Mouse (Mus musculus): ENCODE measurements around the gene Disc1. TPM values are rescaled to one million over a fixed set of nuclear protein-coding genes. Genes with fewer than 3 reads are reported as not detected.
A peak's percentile ranks its signal among the peaks of the same experiment; 100 is the strongest.

The Disc1 gene
- polyA plus RNA-seq, 1 experiment from 2014 or later, result 0.82 TPM

DNA sequence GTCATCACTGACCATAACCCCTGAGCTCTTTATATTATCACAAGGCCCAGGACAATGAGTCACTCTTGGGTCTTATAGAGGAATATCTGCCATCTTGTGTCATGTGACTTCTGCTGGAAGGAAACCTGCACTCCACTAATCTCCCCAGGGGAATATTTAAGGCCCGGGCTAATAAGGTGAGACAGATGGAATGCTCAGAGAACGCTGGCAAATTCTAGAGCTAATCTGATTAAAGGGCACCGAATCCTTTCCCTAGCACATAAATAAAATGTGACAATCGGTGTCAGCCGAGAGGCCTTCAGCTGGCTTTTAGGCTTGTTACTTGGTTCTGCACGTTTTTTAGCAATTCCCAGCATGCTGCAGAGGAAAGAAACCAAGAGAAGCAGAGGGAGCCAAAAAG is 15.7 kb downstream of the Disc1 start:
- H3K4me2 ChIP-seq, result no peak overlapping the region
- H3K9me3 ChIP-seq (ENCODE audit: control insufficient read depth, low read length), result no peaks in the 10 kb centered on the region
- no peak for DNase-seq (ENCODE audit: low spot score)
- H3K27me3 ChIP-seq (replicated peaks; ENCODE audit: control insufficient read depth, insufficient read depth, low read length), result no peaks in the 10 kb centered on the region
- H3K9ac ChIP-seq (ENCODE audit: low read depth, low read length), result no peak overlapping the region
- H3K4me3 ChIP-seq (ENCODE audit: low read depth, low read length), result no peak overlapping the region
- WGBS, result 67% methylated on average over 6 of the region's 6 CpGs
- no peaks in the 10 kb centered on the region for H3K36me3 ChIP-seq (ENCODE audit: control insufficient read depth, insufficient read depth, low read length)
- H3K27ac ChIP-seq (ENCODE audit: low read depth, low read length), result no peak overlapping the region
- H3K4me1 ChIP-seq (replicated peaks; ENCODE audit: control insufficient read depth, insufficient read depth, low read length), result 0 out of 2 replicates have a peak, but pooled peaks cover 2% of the 10 kb centered on the region
- no peak for ATAC-seq (replicated peaks; ENCODE audit: low FRiP score)

DNA sequence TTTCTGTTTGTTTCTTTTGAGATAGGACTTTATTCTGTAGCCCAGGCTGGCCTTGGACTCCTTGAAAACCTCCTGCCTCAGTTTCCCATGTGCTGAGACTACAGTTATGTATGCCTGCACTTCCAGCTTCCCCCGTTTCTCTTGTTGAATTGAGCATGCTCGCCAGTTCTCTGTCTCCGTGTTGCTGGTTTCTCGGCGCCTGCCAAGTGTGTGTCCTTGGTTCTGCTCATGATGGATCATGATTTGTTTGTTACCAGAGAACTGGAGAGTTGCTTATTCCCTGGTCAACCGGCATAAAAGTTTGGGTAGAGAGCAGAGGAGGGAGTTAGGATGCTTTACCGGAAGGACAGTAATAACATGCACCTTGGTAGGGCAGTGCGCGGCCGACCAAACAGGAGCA is 20.1 kb downstream of the Disc1 start:
- DNase-seq (ENCODE audit: low spot score), result no peak
- Histone ChIP-seq H3K4me3 (ENCODE audit: low read depth, low read length) (no peak overlapping the region), H3K9ac (ENCODE audit: low read depth, low read length) (no peak overlapping the region), H3K4me1 (replicated peaks; ENCODE audit: control insufficient read depth, insufficient read depth, low read length) (no peaks in the 10 kb centered on the region; the same call in 1 of the 2 replicates), H3K4me2 (no peak overlapping the region), H3K27me3 (replicated peaks; ENCODE audit: control insufficient read depth, insufficient read depth, low read length) (no peaks in the 10 kb centered on the region), H3K36me3 (ENCODE audit: control insufficient read depth, insufficient read depth, low read length) (no peaks in the 10 kb centered on the region), H3K9me3 (ENCODE audit: control insufficient read depth, low read length) (no peaks in the 10 kb centered on the region), H3K27ac (ENCODE audit: low read depth, low read length) (no peak overlapping the region)
- no peak for ATAC-seq (replicated peaks; ENCODE audit: low FRiP score)
- 87% methylated on average over 10 of the region's 10 CpGs for WGBS

DNA sequence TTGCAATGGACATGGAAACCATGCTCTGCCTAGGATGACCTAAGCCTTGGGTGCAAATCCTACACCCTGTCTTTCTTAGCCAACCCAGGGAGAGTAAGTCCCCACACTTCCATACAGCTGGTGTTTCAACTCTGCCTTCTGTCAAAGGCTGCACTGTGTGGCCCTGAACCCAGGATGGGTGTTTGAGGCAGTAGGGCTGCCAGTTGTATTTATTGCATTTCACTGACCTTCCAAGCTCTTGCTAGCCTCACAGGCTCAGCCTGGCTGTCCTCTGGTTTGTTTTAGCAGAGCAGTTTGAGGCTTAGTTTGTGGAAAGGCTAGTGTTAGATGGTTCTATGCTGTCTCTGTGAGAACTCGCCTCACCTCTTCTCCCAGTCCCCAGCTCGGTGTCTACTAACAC is 20.6 kb downstream of the Disc1 start:
- DNase-seq (ENCODE audit: low spot score), result no peak
- ATAC-seq (replicated peaks; ENCODE audit: low FRiP score), result no peak
- Histone ChIP-seq H3K36me3 (ENCODE audit: control insufficient read depth, insufficient read depth, low read length) (no peaks in the 10 kb centered on the region), H3K4me3 (ENCODE audit: low read depth, low read length) (no peak overlapping the region), H3K27me3 (replicated peaks; ENCODE audit: control insufficient read depth, insufficient read depth, low read length) (no peaks in the 10 kb centered on the region), H3K9ac (ENCODE audit: low read depth, low read length) (no peak overlapping the region), H3K27ac (ENCODE audit: low read depth, low read length) (no peak overlapping the region), H3K4me2 (no peak overlapping the region), H3K9me3 (ENCODE audit: control insufficient read depth, low read length) (no peaks in the 10 kb centered on the region), H3K4me1 (replicated peaks; ENCODE audit: control insufficient read depth, insufficient read depth, low read length) (no peaks in the 10 kb centered on the region; the same call in 1 of the 2 replicates)
- 87% methylated on average over 2 of the region's 2 CpGs for WGBS

DNA sequence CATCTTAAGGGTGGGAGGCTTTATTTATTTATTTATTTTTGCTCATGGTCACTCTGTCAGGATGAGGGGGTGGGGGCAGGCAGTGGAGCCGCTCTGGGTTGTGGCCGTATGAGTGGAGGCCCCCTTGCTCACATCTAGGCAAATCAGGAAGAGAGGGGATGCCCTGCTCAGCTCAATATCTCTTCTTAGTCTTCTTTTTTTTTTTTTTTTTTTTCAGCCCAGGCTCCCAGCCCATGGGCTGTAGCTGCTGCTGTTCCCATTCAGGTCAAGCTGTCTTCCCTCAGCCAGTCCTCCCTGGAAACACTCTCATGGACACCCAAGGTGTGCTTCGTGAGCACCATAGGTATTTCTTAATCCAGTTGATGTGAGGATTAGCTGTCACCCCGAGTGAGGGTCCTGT is 21.4 kb downstream of the Disc1 start:
- Histone ChIP-seq H3K27ac (ENCODE audit: low read depth, low read length) (no peak overlapping the region), H3K36me3 (ENCODE audit: control insufficient read depth, insufficient read depth, low read length) (no peaks in the 10 kb centered on the region), H3K9ac (ENCODE audit: low read depth, low read length) (no peak overlapping the region), H3K27me3 (replicated peaks; ENCODE audit: control insufficient read depth, insufficient read depth, low read length) (no peaks in the 10 kb centered on the region), H3K4me1 (replicated peaks; ENCODE audit: control insufficient read depth, insufficient read depth, low read length) (no peaks in the 10 kb centered on the region; the same call in 1 of the 2 replicates), H3K9me3 (ENCODE audit: control insufficient read depth, low read length) (no peaks in the 10 kb centered on the region), H3K4me2 (no peak overlapping the region), H3K4me3 (ENCODE audit: low read depth, low read length) (no peak overlapping the region)
- 71% methylated on average over 4 of the region's 4 CpGs for WGBS
- ATAC-seq (replicated peaks; ENCODE audit: low FRiP score) (no peak), DNase-seq (ENCODE audit: low spot score) (no peak)

DNA sequence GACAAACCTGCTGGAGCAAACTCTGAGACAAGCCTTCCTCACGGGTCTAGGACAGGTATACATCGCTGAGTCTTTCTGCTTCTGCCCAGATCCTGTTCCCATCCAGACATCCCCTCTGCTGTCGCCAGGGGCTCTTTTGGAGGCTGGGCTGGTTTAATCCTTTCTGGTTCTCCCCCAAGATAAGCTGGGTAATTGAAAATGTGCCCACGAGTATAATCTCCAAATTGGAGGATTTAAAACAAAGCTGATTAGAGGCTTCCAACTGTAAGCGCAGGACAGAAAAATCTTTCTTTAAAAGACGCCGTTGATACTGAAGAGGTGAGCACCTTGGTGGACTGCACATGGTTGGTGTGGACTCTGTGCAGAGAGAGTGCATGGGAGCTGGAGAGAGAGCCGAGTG is 23.3 kb downstream of the Disc1 start:
- 76% methylated on average over 8 of the region's 8 CpGs for WGBS
- no peaks in the 10 kb centered on the region for H3K36me3 ChIP-seq (ENCODE audit: control insufficient read depth, insufficient read depth, low read length)
- H3K27me3 ChIP-seq (replicated peaks; ENCODE audit: control insufficient read depth, insufficient read depth, low read length), result no peaks in the 10 kb centered on the region
- no peak overlapping the region for H3K4me2 ChIP-seq
- no peak for ATAC-seq (replicated peaks; ENCODE audit: low FRiP score)
- no peak for DNase-seq (ENCODE audit: low spot score)
- H3K9me3 ChIP-seq (ENCODE audit: control insufficient read depth, low read length), result no peaks in the 10 kb centered on the region
- H3K4me3 ChIP-seq (ENCODE audit: low read depth, low read length), result no peak overlapping the region
- no peaks in the 10 kb centered on the region; the same call in 1 of the 2 replicates for H3K4me1 ChIP-seq (replicated peaks; ENCODE audit: control insufficient read depth, insufficient read depth, low read length)
- no peak overlapping the region for H3K9ac ChIP-seq (ENCODE audit: low read depth, low read length)
- H3K27ac ChIP-seq (ENCODE audit: low read depth, low read length), result no peak overlapping the region

DNA sequence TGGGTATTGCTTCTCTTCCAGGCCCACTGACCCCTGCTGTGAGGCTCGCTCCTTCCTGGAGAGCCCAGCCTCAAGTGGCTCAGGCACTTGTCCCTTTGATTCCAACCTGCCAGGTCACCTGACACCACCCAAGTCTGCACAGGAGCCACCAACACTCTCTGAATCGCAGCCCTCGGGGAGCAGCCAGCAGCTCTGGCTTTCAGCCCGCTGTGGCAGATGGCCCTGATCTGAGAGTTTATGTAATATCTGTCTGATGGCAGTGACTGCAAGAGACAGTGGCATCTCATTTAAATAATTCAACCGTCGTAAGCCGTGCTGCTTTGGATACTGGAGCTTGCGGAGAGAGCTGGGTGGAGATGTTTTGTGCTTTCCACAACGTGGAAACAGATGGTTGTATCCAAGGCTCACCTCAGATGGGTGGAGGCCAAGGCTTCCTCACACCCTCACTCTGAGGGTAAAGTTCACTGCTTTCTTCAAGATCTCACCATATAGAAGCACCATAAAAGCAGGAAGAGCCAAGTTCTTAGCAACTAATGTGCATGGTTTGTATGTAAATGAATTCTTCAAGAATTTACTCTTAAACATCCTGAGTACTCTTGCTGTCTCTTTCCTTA is 24.9 kb downstream of the Disc1 start:
- WGBS, result 71% methylated on average over 9 of the region's 9 CpGs
- Histone ChIP-seq H3K9ac (ENCODE audit: low read depth, low read length) (no peak overlapping the region), H3K27ac (ENCODE audit: low read depth, low read length) (no peak overlapping the region)

DNA sequence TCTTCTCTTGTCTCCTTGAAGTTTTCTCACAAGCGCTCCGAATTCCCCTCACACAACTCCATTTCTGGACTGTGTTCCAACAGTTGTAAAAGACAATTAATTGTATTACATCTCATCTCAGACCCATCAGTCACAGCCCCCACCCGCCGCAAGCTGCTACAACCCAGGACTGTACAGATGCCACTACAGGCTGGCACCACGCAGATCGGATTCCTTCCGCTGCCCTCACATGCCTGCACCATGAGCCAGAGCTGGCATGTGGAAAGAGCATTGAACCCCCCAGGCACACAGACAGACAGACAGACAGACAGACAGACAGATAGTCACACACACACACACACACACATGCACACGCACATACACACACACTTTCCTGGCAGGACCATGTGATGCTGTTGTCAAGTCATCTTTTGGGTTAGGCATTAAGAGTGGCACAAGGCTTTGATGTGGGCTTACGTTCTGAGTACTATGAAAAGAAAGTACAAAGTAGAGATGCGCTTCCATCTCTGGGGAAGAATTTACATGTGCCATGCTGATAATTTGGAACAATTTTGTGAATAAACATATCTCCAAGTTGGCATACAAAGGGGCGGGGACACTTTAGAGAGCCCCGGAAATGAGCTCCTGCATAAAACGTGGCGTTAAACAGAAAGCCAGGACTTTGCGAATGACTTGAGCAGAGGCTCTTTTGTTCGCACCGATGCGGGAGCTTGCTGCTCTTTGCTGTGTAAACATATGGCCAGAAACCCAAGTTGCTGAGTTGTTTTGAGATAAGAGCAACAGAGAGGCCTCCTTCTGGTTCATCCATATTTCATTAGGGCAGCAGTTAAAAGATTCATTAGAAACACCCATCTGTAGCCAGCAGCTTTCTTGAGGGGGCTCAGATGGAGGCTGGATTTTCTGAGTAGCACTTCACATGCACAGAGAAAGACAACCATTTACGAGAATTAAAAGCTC is 26.7 kb downstream of the Disc1 start:
- DNase-seq (ENCODE audit: low spot score) (no peak), ATAC-seq (replicated peaks; ENCODE audit: low FRiP score) (no peak)
- no peak overlapping the region for H3K4me2 ChIP-seq
- H3K9ac ChIP-seq (ENCODE audit: low read depth, low read length), result no peak overlapping the region
- 73% methylated on average over 19 of the region's 19 CpGs for WGBS
- no peaks in the 10 kb centered on the region for H3K27me3 ChIP-seq (replicated peaks; ENCODE audit: control insufficient read depth, insufficient read depth, low read length)
- no peak overlapping the region for H3K4me3 ChIP-seq (ENCODE audit: low read depth, low read length)
- H3K36me3 ChIP-seq (ENCODE audit: control insufficient read depth, insufficient read depth, low read length), result no peaks in the 10 kb centered on the region
- H3K27ac ChIP-seq (ENCODE audit: low read depth, low read length), result no peak overlapping the region
- no peaks in the 10 kb centered on the region for H3K9me3 ChIP-seq (ENCODE audit: control insufficient read depth, low read length)
- no peaks in the 10 kb centered on the region; the same call in 1 of the 2 replicates for H3K4me1 ChIP-seq (replicated peaks; ENCODE audit: control insufficient read depth, insufficient read depth, low read length)

More for the DNA sequence above, 24.9 kb downstream of the Disc1 start:
- ATAC-seq (replicated peaks; ENCODE audit: low FRiP score) (no peak), DNase-seq (ENCODE audit: low spot score) (no peak)
- Histone ChIP-seq H3K9me3 (ENCODE audit: control insufficient read depth, low read length) (no peaks in the 10 kb centered on the region), H3K27me3 (replicated peaks; ENCODE audit: control insufficient read depth, insufficient read depth, low read length) (no peaks in the 10 kb centered on the region), H3K36me3 (ENCODE audit: control insufficient read depth, insufficient read depth, low read length) (no peaks in the 10 kb centered on the region), H3K4me1 (replicated peaks; ENCODE audit: control insufficient read depth, insufficient read depth, low read length) (no peaks in the 10 kb centered on the region; the same call in 1 of the 2 replicates), H3K4me2 (no peak overlapping the region), H3K4me3 (ENCODE audit: low read depth, low read length) (no peak overlapping the region)

DNA sequence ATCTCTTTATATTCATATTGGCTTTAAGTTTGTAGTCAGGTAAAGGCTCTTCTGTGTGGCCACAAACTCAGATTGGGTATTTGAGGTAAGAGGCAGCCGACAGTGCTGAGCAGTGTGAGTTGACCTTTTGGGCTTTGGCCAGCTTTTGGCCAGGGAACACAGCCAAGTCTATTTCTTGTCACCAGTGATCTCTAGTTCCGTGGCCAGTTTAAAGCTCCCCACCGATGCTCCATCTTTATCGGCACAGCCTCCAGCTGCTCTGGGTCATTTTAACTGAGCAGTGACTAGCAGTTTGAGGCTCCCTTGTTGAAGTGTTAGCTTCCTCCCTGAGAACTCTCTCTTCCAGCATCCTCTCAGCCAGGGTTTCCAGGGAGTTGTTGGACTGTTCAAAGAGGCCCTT is 29.8 kb downstream of the Disc1 start:
- Histone ChIP-seq H3K9ac (ENCODE audit: low read depth, low read length) (no peak overlapping the region), H3K9me3 (ENCODE audit: control insufficient read depth, low read length) (no peaks in the 10 kb centered on the region), H3K4me1 (replicated peaks; ENCODE audit: control insufficient read depth, insufficient read depth, low read length) (no peaks in the 10 kb centered on the region; the same call in 1 of the 2 replicates), H3K4me3 (ENCODE audit: low read depth, low read length) (no peak overlapping the region), H3K27ac (ENCODE audit: low read depth, low read length) (peak overlapping the region; percentile 68), H3K36me3 (ENCODE audit: control insufficient read depth, insufficient read depth, low read length) (no peaks in the 10 kb centered on the region), H3K27me3 (replicated peaks; ENCODE audit: control insufficient read depth, insufficient read depth, low read length) (no peaks in the 10 kb centered on the region), H3K4me2 (no peak overlapping the region)
- ATAC-seq (replicated peaks; ENCODE audit: low FRiP score), result no peak
- 58% methylated on average over 4 of the region's 4 CpGs for WGBS
- DNase-seq (ENCODE audit: low spot score), result no peak
